Mouse (Mus musculus) spleen, adult 2 months (tissue): ENCODE measurements around the gene Scn3b. TPM values are rescaled to one million over a fixed set of nuclear protein-coding genes. Genes with fewer than 3 reads are reported as not detected.

Source experiments
- DNase-seq, 2 experiments: peaks; one replicate each; pipeline versions ENCODE4 v3.0.0 to v3.0.0-alpha.2; 2012 to 2021; ENCODE audit warnings: low spot score in 2 of 2, low read depth in 1 of 2
- H3K27ac ChIP-seq: fragments of 200-500 bp; 2 replicates; pipeline ENCODE4 v1.5.1; 2012; ENCODE audit warnings: low read length, inconsistent platforms; ENCODE audit not compliant: insufficient read depth
- H3K27me3 ChIP-seq: fragments of 200-500 bp; 2 replicates; pipeline ENCODE4 v1.6.1; 2012; ENCODE audit warnings: mild to moderate bottlenecking, moderate library complexity, low read length, inconsistent platforms; ENCODE audit not compliant: control insufficient read depth, insufficient read depth
- H3K36me3 ChIP-seq: fragments of 200-500 bp; 2 replicates; pipeline ENCODE4 v1.6.1; 2012; ENCODE audit warnings: mild to moderate bottlenecking, low read length, inconsistent platforms; ENCODE audit not compliant: control insufficient read depth, insufficient read depth
- H3K4me1 ChIP-seq: fragments of 200-500 bp; 2 replicates; pipeline ENCODE4 v1.6.1; 2011; ENCODE audit warnings: inconsistent platforms; ENCODE audit not compliant: control insufficient read depth, insufficient read depth, insufficient read length
- H3K4me3 ChIP-seq: fragments of 200-500 bp; 2 replicates; pipeline ENCODE4 v1.5.1; 2011; ENCODE audit warnings: mild to moderate bottlenecking, inconsistent platforms; ENCODE audit not compliant: insufficient read depth, insufficient read length; ENCODE audit errors: extremely low read depth
- CTCF ChIP-seq: fragments of 200-500 bp; IDR thresholded peaks from 2 replicates; pipeline ENCODE4 v1.5.1; 2011; ENCODE audit warnings: mild to moderate bottlenecking, inconsistent platforms; ENCODE audit not compliant: insufficient read depth, insufficient read length, insufficient replicate concordance; ENCODE audit errors: extremely low read depth
- POLR2A ChIP-seq: fragments of 200-500 bp; IDR thresholded peaks from 2 replicates; pipeline ENCODE4 v1.6.1; 2011; ENCODE audit warnings: low read depth, low read length, inconsistent platforms
- WGBS: fragments of 180-500 bp; shearing (Covaris S2); methylation state at CpG from one replicate; pipeline ENCODE4 v1.1.7; 2018; 5-methylcytosine and 5-hydroxymethylcytosine counted together
- polyA plus RNA-seq: library from polyadenylated mRNA; depleted of rRNA; stranded (reverse); fragments of >200 nt; gene quantifications from 2 replicates; pipeline ENCODE4 v1.2.3, GENCODE M21; 2012

Scn3b gene
- polyA plus RNA-seq, 1 experiment: 0.26 TPM

- peaks cover 10% of the 10 kb centered on the region for H3K36me3 ChIP-seq
- TF ChIP-seq CTCF (no peak), POLR2A (no peak)
Measured at GRCm38 (mm10) chr9:40316865-40317660, 48.0 kb downstream of the Scn3b start.

DNA sequence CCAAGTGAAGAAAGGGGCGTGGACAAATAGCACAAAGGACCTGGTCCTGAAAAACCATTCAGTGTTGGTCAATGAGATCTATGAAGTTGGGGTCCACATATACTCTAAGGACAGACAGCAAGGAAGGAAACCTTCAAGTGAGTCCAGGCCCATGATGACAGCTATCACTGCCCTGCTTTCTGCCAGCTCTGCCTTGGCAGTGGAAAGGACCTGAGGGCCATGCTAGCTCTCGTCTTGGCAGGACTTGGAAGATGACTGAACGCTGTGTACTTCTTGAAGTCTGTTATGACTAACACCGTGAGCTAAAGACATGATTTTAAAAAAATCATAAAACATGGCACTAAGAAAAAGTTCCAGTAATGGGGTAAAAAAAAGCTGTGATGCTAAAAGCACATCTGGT lies 48.7 kb downstream of the Scn3b start:
- WGBS: 92% methylated on average over 4 of the region's 4 CpGs
- Histone ChIP-seq H3K27me3 (no peaks in the 10 kb centered on the region), H3K4me3 (no peak overlapping the region), H3K4me1 (no peaks in the 10 kb centered on the region), H3K27ac (no peak overlapping the region), H3K36me3 (peaks cover 9% of the 10 kb centered on the region)
- no peak for TF ChIP-seq CTCF
- TF ChIP-seq POLR2A: no peak
- no peak for DNase-seq

More at GRCm38 (mm10) chr9:40316865-40317660, 48.0 kb downstream of the Scn3b start:
- no peaks in the 10 kb centered on the region for H3K4me1 ChIP-seq
- no peaks in the 10 kb centered on the region for H3K27me3 ChIP-seq
- no peak overlapping the region for H3K4me3 ChIP-seq
- 87% methylated on average over 9 of the region's 9 CpGs for WGBS
- DNase-seq: no peak
- no peak overlapping the region for H3K27ac ChIP-seq

GRCm38 (mm10) chr9:40318771-40319170 lies 49.8 kb downstream of the Scn3b start:
- TF ChIP-seq CTCF (no peak), POLR2A (no peak)
- Histone ChIP-seq H3K4me1 (no peaks in the 10 kb centered on the region), H3K27me3 (no peaks in the 10 kb centered on the region), H3K27ac (no peak overlapping the region), H3K36me3 (peaks cover 6% of the 10 kb centered on the region), H3K4me3 (no peak overlapping the region)
- DNase-seq: no peak
- 44% methylated on average over 5 of the region's 5 CpGs for WGBS

DNA sequence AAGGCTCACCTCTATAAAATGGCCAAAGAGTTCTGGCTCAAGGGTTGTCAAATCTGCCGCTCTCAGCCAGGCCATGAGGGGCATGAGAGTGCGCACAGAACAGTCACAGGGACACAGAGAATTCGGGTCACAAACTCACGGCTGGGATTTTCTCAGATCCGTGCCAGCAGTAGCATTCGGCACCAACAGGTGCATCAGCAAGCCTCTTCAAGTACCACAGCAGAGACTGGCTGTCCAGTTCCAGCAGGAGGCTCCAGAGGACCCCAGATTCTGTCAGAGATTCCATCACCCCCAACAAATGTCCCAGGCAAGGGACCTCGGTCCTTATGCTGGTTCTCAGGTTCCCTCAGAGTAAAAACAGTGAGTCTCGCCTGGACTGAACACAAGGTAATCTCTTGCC lies 51.4 kb downstream of the Scn3b start:
- Histone ChIP-seq H3K27ac (no peak overlapping the region), H3K36me3 (peaks cover 5% of the 10 kb centered on the region), H3K4me3 (peak overlapping the region; percentile 6; the same call in 1 of the 2 replicates), H3K4me1 (no peaks in the 10 kb centered on the region), H3K27me3 (no peaks in the 10 kb centered on the region)
- WGBS: 59% methylated on average over 8 of the region's 8 CpGs
- DNase-seq: no peak
- TF ChIP-seq POLR2A (no peak), CTCF (no peak)

GRCm38 (mm10) chr9:40320879-40321667 lies 52.1 kb downstream of the Scn3b start:
- peak in 1 of 2 experiments; percentile 17 for DNase-seq
- WGBS: 50% methylated on average over 12 of the region's 12 CpGs
- Histone ChIP-seq H3K4me3 (peak overlapping the region; percentile 6; the same call in 1 of the 2 replicates), H3K27ac (peak overlapping the region; percentile 49), H3K36me3 (peaks cover 2% of the 10 kb centered on the region; the same call in 1 of the 2 replicates), H3K27me3 (no peaks in the 10 kb centered on the region), H3K4me1 (no peaks in the 10 kb centered on the region)
- TF ChIP-seq POLR2A (no peak), CTCF (no peak)

DNA sequence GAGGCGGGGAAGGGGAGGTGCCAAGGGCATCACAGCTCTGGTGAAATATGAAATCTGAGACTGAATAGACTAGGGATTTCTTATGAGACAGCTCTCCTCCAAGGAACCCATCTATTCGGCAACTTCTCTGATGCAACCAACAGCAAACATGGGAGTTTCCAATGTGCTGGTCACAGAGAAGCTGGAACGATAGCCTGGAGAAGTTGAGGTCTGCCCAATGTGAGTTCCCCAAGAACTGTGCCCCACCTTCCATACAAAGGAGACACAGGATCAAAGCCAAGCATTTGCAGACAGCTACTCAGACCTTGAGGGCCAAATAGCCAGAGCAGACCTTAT lies 52.6 kb downstream of the Scn3b start:
- Histone ChIP-seq H3K4me3 (no peak overlapping the region), H3K36me3 (peaks cover 2% of the 10 kb centered on the region; the same call in 1 of the 2 replicates), H3K4me1 (no peaks in the 10 kb centered on the region), H3K27me3 (no peaks in the 10 kb centered on the region), H3K27ac (0 out of 2 replicates have a peak overlapping the region, but pooled peaks have one; percentile 12)
- DNase-seq: no peak
- WGBS: 49% methylated on average over 3 of the region's 3 CpGs
- TF ChIP-seq POLR2A: no peak
- no peak for TF ChIP-seq CTCF

- Histone ChIP-seq H3K4me3 (no peak overlapping the region), H3K4me1 (no peaks in the 10 kb centered on the region), H3K27me3 (no peaks in the 10 kb centered on the region), H3K36me3 (no peaks in the 10 kb centered on the region), H3K27ac (no peak overlapping the region)
- no peak for DNase-seq
- TF ChIP-seq CTCF: no peak
- no peak for TF ChIP-seq POLR2A
- 84% methylated on average over 3 of the region's 3 CpGs for WGBS
Measured at GRCm38 (mm10) chr9:40322372-40322771, 53.4 kb downstream of the Scn3b start.
